Mouse (Mus musculus) v-Abl transformed pro-B cells (cell line): ENCODE results near the gene Mgat4a.

Experiments used
- in situ Hi-C, 2 experiments: fragments of 400-800 bp; cut with MboI; formaldehyde crosslinking; loops; one replicate each; pipeline ENCODE4 v1.15.1; 2025; ENCODE audit not compliant: unreplicated experiment in 2 of 2

Mgat4a gene

GRCm38 (mm10) chr1:37419420-37419819 is 121.4 kb downstream of the Mgat4a start:
- in situ Hi-C loops: no loop called here

- in situ Hi-C loops: no loop called here
Observed at GRCm38 (mm10) chr1:37415394-37415793, 125.4 kb downstream of the Mgat4a start.

- in situ Hi-C loops: no loop called here
Observed at GRCm38 (mm10) chr1:37409647-37410046, 131.2 kb downstream of the Mgat4a start.

GRCm38 (mm10) chr1:37408678-37409077 is 132.1 kb downstream of the Mgat4a start:
- in situ Hi-C loops: no loop called here

GRCm38 (mm10) chr1:37408059-37408458 is 132.8 kb downstream of the Mgat4a start:
- in situ Hi-C loops: no loop called here

- in situ Hi-C loops: no loop called here
Observed at GRCm38 (mm10) chr1:37407228-37407627, 133.6 kb downstream of the Mgat4a start.

- in situ Hi-C loops: no loop called here
Observed at GRCm38 (mm10) chr1:37405137-37405536, 135.7 kb downstream of the Mgat4a start.

- in situ Hi-C loops: loop anchor here in 1 of 2 experiments (5.0 kb wide), 1 partner anchor 129 kb away; no protein-coding TSS in a partner anchor
Observed at GRCm38 (mm10) chr1:37401687-37402086, 139.1 kb downstream of the Mgat4a start.

- in situ Hi-C loops: loop anchor here in 1 of 2 experiments (5.0 kb wide), 1 partner anchor 127 kb away; no protein-coding TSS in a partner anchor
Observed at GRCm38 (mm10) chr1:37399734-37400133, 141.1 kb downstream of the Mgat4a start.

GRCm38 (mm10) chr1:37398961-37399360 is 141.9 kb downstream of the Mgat4a start:
- in situ Hi-C loops: no loop called here

- in situ Hi-C loops: no loop called here
Observed at GRCm38 (mm10) chr1:37396481-37396880, 144.3 kb downstream of the Mgat4a start.

- in situ Hi-C loops: no loop called here
Observed at GRCm38 (mm10) chr1:37393174-37393573, 147.6 kb downstream of the Mgat4a start.
